Mouse (Mus musculus) liver, embryonic 11.5 days (tissue): ENCODE measurements at regions not wholly inside any gene's neighbourhood (a gene's known extent, or its start where the extent isn't known, plus 50 kb on each side); places are given as distances from the start of the nearest gene placed in this dataset.
A peak's percentile ranks its signal among the peaks of the same experiment; 100 is the strongest.

Experiments
- ATAC-seq: fragments of 200-750 bp; cut with Nextera tagmentation; replicated peaks from 2 replicates; pipeline ENCODE4 v1.8.0; 2017; ENCODE audit warnings: moderate number of reproducible peaks, mild to moderate bottlenecking, moderate TSS enrichment, moderate library complexity; ENCODE audit not compliant: low FRiP score
- DNase-seq: peaks from one replicate; pipeline ENCODE4 v3.0.0-alpha.2; 2017; ENCODE audit warnings: low spot score
- H3K27ac ChIP-seq: fragments of 300-500 bp; sonication (generic); 2 replicates; pipeline ENCODE4 v1.5.1; 2014; ENCODE audit warnings: mild to moderate bottlenecking, low read depth, low read length, control low read depth
- H3K27me3 ChIP-seq: fragments of 300-500 bp; sonication (generic); replicated peaks from 2 replicates; pipeline ENCODE4 v1.6.1; 2014; ENCODE audit warnings: low read length, mixed read lengths; ENCODE audit not compliant: control insufficient read depth, insufficient read depth
- H3K36me3 ChIP-seq: fragments of 300-500 bp; sonication (generic); 2 replicates; pipeline ENCODE4 v1.6.1; 2014; ENCODE audit warnings: mild to moderate bottlenecking, low read length, moderate library complexity, mixed read lengths; ENCODE audit not compliant: control insufficient read depth, insufficient read depth
- H3K4me1 ChIP-seq: fragments of 300-500 bp; sonication (generic); replicated peaks from 2 replicates; pipeline ENCODE4 v1.6.1; 2014; ENCODE audit warnings: low read length, mixed read lengths; ENCODE audit not compliant: control insufficient read depth, insufficient read depth
- H3K4me2 ChIP-seq: fragments of 300-500 bp; sonication (generic); 2 replicates; pipeline ENCODE4 v1.6.1; 2014; ENCODE audit warnings: mild to moderate bottlenecking, control low read depth, moderate library complexity
- H3K4me3 ChIP-seq: fragments of 300-500 bp; sonication (generic); 2 replicates; pipeline ENCODE4 v1.5.1; 2014; ENCODE audit warnings: low read depth, low read length, control low read depth
- H3K9ac ChIP-seq: fragments of 300-500 bp; sonication (generic); 2 replicates; pipeline ENCODE4 v1.6.1; 2014; ENCODE audit warnings: low read depth, low read length, control low read depth
- H3K9me3 ChIP-seq: fragments of 300-500 bp; sonication (generic); 2 replicates; pipeline ENCODE4 v1.6.1; 2016; ENCODE audit warnings: low read length, inconsistent platforms, mixed read lengths; ENCODE audit not compliant: control insufficient read depth
- WGBS: fragments of 180-500 bp; shearing (Covaris S2); extraction: QIAGEN DNeasy Blood & Tissue Kit; methylation state at CpG from one replicate; pipeline ENCODE4 v1.1.7; 2014; 5-methylcytosine and 5-hydroxymethylcytosine counted together

DNA sequence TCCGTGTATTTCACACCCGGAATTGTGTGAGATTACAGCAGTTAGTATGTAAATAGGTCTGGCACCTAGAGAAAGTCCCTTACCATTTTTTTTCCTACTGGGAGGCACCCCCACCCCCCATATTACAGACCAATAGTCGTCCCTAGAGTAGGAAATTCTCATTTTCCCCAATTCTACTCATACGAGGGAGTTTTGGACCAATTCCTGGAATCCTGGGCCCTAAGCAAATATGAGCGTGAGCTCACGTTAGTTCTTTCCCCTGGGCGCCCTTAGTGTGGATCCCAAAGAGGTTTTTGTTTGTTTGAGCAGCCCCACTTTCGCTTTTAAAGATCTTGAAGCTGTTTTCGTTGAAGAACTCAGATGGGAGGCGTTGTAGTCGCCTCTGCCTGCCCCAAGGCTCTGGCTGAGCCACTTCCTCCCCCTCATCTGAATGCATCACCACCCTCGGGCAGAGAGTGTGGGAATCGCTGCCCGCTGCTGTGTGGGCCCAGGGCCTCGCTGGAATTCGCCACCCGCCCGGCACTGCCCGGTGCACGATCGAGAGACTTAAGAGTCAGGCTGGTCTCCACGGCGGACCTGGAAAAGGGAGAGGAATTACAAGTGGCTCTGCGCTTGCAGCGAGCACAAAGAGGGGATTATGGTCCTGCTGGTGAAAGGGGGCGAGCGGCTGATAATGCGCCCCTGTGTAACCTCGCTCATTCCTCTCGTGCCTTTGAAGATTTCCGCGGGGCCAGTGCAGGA lies 80.6 kb upstream of the Akt3 start:
- no peaks in the 10 kb centered on the region for H3K4me1 ChIP-seq
- H3K9me3 ChIP-seq, result no peaks in the 10 kb centered on the region
- WGBS, result 7% methylated on average over 32 of the region's 32 CpGs
- H3K4me3 ChIP-seq, result peak overlapping the region; percentile 42
- no peaks in the 10 kb centered on the region for H3K36me3 ChIP-seq
- DNase-seq (peak; percentile 63), ATAC-seq (peak; percentile 34; the same call in 1 of the 2 replicates)
- no peaks in the 10 kb centered on the region for H3K27me3 ChIP-seq
- H3K27ac ChIP-seq, result no peak overlapping the region
- H3K4me2 ChIP-seq, result peak overlapping the region; percentile 65
- H3K9ac ChIP-seq, result peak overlapping the region; percentile 17

DNA sequence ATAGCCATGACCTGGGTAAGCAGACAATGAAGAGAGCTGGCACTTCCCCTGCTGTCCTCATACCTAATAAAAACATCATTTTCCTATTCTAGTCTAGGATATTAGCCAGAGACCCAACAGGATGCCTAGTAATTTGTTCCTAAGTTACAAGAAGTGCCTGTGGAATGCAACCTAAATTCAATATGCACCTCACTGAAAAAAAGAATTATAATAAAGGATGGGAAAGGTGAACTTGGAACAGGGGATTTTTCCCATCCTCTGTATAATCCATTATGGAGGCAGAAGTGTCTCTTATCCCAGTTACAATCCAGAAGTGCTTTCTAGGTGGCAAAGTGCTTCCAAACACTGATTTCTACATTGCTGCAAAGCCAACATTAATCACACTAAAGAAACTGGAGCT lies 79.8 kb upstream of the Akt3 start:
- Histone ChIP-seq H3K9ac (no peak overlapping the region), H3K36me3 (no peaks in the 10 kb centered on the region), H3K4me3 (no peak overlapping the region), H3K4me2 (no peak overlapping the region), H3K4me1 (no peaks in the 10 kb centered on the region), H3K27me3 (no peaks in the 10 kb centered on the region), H3K27ac (no peak overlapping the region), H3K9me3 (no peaks in the 10 kb centered on the region)
- ATAC-seq (no peak), DNase-seq (no peak)

DNA sequence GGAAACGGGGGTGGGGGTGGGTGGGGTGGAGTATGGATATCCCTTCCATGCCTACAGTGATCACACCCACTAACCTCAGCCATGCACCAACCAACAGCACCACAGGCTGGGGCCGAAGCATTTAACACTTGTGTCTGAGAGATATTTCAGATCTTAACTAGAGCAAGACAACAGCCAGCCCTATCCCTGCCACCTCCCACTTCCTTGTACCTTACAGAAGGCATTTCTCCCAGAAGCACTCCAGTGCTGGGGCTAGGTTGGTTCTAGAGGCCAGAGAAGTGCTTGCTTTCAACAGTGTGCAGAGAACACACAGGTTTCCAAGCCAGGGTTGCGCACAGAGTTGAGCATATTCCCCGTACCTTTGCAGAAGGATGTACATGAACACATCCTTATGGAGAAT lies 79.1 kb upstream of the Akt3 start:
- Histone ChIP-seq H3K4me2 (no peak overlapping the region), H3K9me3 (no peaks in the 10 kb centered on the region), H3K4me3 (no peak overlapping the region), H3K9ac (no peak overlapping the region), H3K4me1 (no peaks in the 10 kb centered on the region), H3K36me3 (no peaks in the 10 kb centered on the region), H3K27ac (no peak overlapping the region), H3K27me3 (no peaks in the 10 kb centered on the region)
- DNase-seq (no peak), ATAC-seq (no peak)
- 77% methylated on average over 4 of the region's 4 CpGs for WGBS

DNA sequence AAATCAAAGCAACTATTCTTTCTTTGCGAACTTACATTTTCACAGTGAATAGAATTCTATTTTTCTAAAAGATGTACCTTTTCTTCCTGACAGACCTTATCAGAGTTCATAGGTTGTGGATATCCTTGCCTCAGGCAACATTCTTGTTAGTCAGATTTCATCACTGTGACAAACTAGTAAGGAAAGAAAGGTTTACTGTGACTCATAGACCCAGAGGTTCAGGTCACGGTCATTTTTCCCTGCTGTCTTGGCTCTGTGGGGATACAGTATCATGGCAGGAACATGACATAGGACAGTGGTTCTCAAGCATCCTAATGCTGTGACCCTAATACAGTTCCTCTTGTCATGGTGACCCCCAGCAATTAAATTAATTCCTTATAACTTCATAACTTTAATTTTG lies 78.4 kb upstream of the Akt3 start:
- Histone ChIP-seq H3K27me3 (no peaks in the 10 kb centered on the region), H3K4me2 (no peak overlapping the region), H3K4me3 (no peak overlapping the region), H3K27ac (no peak overlapping the region), H3K4me1 (no peaks in the 10 kb centered on the region), H3K36me3 (no peaks in the 10 kb centered on the region), H3K9ac (no peak overlapping the region), H3K9me3 (no peaks in the 10 kb centered on the region)
- 90% methylated on average over 2 of the region's 2 CpGs for WGBS
- no peak for ATAC-seq
- no peak for DNase-seq

DNA sequence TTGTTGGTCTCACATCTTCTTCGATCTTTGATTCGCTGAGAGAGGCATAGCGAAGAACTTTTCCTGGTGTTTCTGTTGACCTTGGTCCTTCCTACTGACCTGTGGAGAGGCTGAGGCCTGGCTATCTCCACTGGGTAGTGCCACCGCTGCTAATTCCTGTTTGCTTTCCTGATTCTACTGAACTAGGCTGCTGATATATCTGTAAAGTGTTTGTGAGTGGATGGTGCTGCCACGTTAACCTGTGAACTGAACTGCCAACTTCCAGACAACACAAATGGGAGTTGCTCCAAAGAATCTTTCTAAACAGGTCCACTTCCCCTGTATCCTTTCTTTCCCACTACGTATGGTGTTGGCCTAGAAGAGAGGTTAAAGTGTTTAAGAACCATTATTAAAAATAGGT lies 78.0 kb upstream of the Akt3 start:
- WGBS, result 82% methylated on average over 6 of the region's 6 CpGs
- no peak overlapping the region for H3K4me2 ChIP-seq

DNA sequence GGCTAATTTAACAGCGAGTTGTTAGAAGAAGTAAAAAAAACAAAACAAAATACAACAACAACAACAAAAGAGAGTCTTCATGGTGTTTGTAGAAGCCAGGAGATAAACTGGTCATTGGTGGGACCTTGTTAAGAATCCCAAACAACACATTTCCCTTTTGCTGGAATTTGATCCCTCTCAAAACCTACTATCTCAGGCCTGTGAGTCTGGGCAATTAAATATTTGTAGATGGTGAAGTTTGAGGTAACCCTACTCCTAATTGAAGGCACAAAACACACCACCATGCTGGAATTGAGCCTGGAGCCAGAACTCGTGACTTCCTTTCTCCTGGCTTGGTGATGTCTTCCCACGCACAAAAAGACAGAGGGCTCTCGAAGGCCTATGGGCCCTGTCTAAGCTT lies 65.4 kb upstream of the Akt3 start:
- peak overlapping the region; percentile 64; the same call in 1 of the 2 replicates for H3K4me2 ChIP-seq
- H3K36me3 ChIP-seq, result no peaks in the 10 kb centered on the region
- no peaks in the 10 kb centered on the region for H3K9me3 ChIP-seq
- no peaks in the 10 kb centered on the region for H3K4me1 ChIP-seq
- no peaks in the 10 kb centered on the region; the same call in 1 of the 2 replicates for H3K27me3 ChIP-seq
- ATAC-seq (no peak), DNase-seq (no peak)
- H3K9ac ChIP-seq, result no peak overlapping the region
- 60% methylated on average over 4 of the region's 4 CpGs for whole genome bisulfite sequencing
- H3K27ac ChIP-seq, result no peak overlapping the region
- no peak overlapping the region for H3K4me3 ChIP-seq

More for the DNA sequence above, 78.0 kb upstream of the Akt3 start:
- Histone ChIP-seq H3K36me3 (no peaks in the 10 kb centered on the region), H3K27me3 (no peaks in the 10 kb centered on the region), H3K27ac (no peak overlapping the region), H3K9ac (no peak overlapping the region), H3K4me1 (no peaks in the 10 kb centered on the region), H3K9me3 (no peaks in the 10 kb centered on the region), H3K4me3 (no peak overlapping the region)
- DNase-seq (no peak), ATAC-seq (no peak)

DNA sequence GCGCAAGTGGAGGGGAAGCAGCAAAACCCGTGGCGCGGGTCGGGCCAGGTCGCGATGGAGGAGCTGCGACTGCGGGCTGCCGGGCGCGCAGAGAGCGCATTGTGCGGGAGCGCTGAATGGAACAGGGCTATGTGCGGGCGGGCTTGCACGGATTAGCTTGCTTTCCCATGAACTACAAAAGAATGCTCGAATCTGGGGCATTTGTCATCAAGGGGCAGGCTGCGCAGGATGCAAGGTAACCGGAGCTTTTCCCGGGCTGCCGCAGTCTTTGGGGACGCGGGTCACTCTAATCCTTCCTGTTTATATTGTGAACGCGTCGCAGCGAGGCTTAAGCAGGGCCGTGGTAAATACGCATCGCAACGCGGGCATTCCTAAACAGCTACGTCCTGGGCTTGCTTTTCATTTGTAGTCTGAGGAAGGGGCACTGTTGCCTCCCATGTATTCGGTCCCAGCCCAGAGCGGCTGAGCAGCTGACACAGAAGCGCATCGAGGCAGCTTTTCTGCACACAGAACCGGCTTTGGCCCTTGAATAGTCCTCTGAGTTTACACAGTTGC lies 64.8 kb upstream of the Akt3 start:
- H3K4me1 ChIP-seq, result no peaks in the 10 kb centered on the region
- DNase-seq (peak; percentile 39), ATAC-seq (no peak)
- no peaks in the 10 kb centered on the region for H3K36me3 ChIP-seq
- H3K9me3 ChIP-seq, result no peaks in the 10 kb centered on the region
- no peaks in the 10 kb centered on the region; the same call in 1 of the 2 replicates for H3K27me3 ChIP-seq
- WGBS, result 1% methylated on average over 40 of the region's 40 CpGs
- no peak overlapping the region for H3K27ac ChIP-seq
- peak overlapping the region; percentile 39 for H3K4me3 ChIP-seq
- peak overlapping the region; percentile 64 for H3K4me2 ChIP-seq
- no peak overlapping the region for H3K9ac ChIP-seq

DNA sequence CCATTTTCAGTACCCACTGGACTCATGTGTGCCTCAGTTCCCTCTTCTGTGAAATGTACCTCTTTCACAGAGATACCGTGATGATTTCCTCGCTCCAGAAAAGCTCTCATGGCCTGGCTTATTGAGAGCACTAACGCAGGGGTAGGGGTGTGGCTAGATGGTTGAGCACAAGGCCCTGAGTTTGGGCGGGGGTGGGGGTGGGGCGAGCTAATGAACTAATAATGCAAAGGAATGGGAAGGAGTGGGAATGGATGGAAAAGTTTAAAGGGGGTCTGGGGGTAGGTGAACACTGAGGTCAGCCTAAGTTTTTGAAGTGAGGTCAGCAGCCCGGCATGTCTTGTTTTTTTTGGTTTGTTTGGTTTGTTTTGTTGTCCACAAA lies 64.3 kb upstream of the Akt3 start:
- Histone ChIP-seq H3K36me3 (no peaks in the 10 kb centered on the region), H3K4me3 (peak overlapping the region; percentile 39), H3K9ac (no peak overlapping the region), H3K27me3 (no peaks in the 10 kb centered on the region; the same call in 1 of the 2 replicates), H3K9me3 (no peaks in the 10 kb centered on the region), H3K27ac (no peak overlapping the region), H3K4me1 (no peaks in the 10 kb centered on the region), H3K4me2 (peak overlapping the region; percentile 64)
- ATAC-seq (no peak; the same call in 1 of the 2 replicates), DNase-seq (no peak)
- WGBS, result 7% methylated on average over 6 of the region's 6 CpGs
